Mouse (Mus musculus) cerebellum, adult 2 months (tissue): ENCODE measurements around the gene Olfr138.

ENCODE experiments used
- CTCF ChIP-seq: fragments of 200-500 bp; IDR thresholded peaks from 2 replicates; pipeline ENCODE4 v1.5.1; 2011; ENCODE audit warnings: low read depth, mild to moderate bottlenecking, control low read depth, low read length, moderate library complexity, borderline replicate concordance; ENCODE audit not compliant: insufficient read depth
- POLR2A ChIP-seq: fragments of 200-500 bp; IDR thresholded peaks from 2 replicates; pipeline ENCODE4 v1.6.1; 2011; ENCODE audit warnings: low read length, control low read depth, borderline replicate concordance; ENCODE audit not compliant: insufficient read depth

GRCm38 (mm10) chr17:38307470-38307869 lies 46.6 kb downstream of the Olfr138 start, which contains the start of gene Olfr137:
- TF ChIP-seq POLR2A (no peak), CTCF (no peak)
